Mouse (Mus musculus): Measurements from ENCODE around the gene Cyb561a3. TPM values are rescaled to one million over a fixed set of nuclear protein-coding genes. Genes with fewer than 3 reads are reported as not detected.

Cyb561a3 gene
- polyA plus RNA-seq, 1 experiment, result 35.8 TPM

Other genes starting within 250 kb of the Cyb561a3 start
- 1.2 TPM in 2 replicates for gene Syt7, start 188.1 kb upstream of the Cyb561a3 start, polyA plus RNA-seq (2012; rRNA removed)
- 2.9 and 3.3 TPM in 2 replicates for gene Lrrc10b, start 119.7 kb upstream of the Cyb561a3 start, polyA plus RNA-seq (2012; rRNA removed)
- 0.26 and 0.44 TPM in 2 replicates for gene Ppp1r32, start 94.2 kb upstream of the Cyb561a3 start, polyA plus RNA-seq (2012; rRNA removed)
- gene Cpsf7, start 51.9 kb upstream of the Cyb561a3 start, polyA plus RNA-seq (2012; rRNA removed), result 61.3 and 68.7 TPM in 2 replicates
- 50.8 and 52.0 TPM in 2 replicates for gene Sdhaf2, start 51.0 kb upstream of the Cyb561a3 start, polyA plus RNA-seq (2012; rRNA removed)
- 25.0 and 35.7 TPM in 2 replicates for gene Tmem216, start 20.9 kb upstream of the Cyb561a3 start, polyA plus RNA-seq (2012; rRNA removed)
- 15.8 and 19.2 TPM in 2 replicates for gene Tmem138, start 190 bp downstream of the Cyb561a3 start, polyA plus RNA-seq (2012; rRNA removed)
- 149 and 160 TPM in 2 replicates for gene Ddb1, start 28.2 kb downstream of the Cyb561a3 start, polyA plus RNA-seq (2012; rRNA removed)
- gene Tkfc, start 28.5 kb downstream of the Cyb561a3 start, polyA plus RNA-seq (2012; rRNA removed), result 11.1 and 11.9 TPM in 2 replicates
- 0.07 and 0.12 TPM in 2 replicates for gene Vwce, start 57.0 kb downstream of the Cyb561a3 start, polyA plus RNA-seq (2012; rRNA removed)
- gene Pga5, start 100.9 kb downstream of the Cyb561a3 start, polyA plus RNA-seq (2012; rRNA removed), result 0.08 TPM in 1 of 2 replicates, not detected in the other
- gene Vps37c, start 111.6 kb downstream of the Cyb561a3 start, polyA plus RNA-seq (2012; rRNA removed), result 14.5 and 17.5 TPM in 2 replicates
- 0.50 and 0.65 TPM in 2 replicates for gene Cd5, start 161.8 kb downstream of the Cyb561a3 start, polyA plus RNA-seq (2012; rRNA removed)

Measured in urinary bladder, adult 2 months (tissue).